Mouse (Mus musculus): Measurements from ENCODE around the gene Rgs14.

Rgs14 gene

DNA sequence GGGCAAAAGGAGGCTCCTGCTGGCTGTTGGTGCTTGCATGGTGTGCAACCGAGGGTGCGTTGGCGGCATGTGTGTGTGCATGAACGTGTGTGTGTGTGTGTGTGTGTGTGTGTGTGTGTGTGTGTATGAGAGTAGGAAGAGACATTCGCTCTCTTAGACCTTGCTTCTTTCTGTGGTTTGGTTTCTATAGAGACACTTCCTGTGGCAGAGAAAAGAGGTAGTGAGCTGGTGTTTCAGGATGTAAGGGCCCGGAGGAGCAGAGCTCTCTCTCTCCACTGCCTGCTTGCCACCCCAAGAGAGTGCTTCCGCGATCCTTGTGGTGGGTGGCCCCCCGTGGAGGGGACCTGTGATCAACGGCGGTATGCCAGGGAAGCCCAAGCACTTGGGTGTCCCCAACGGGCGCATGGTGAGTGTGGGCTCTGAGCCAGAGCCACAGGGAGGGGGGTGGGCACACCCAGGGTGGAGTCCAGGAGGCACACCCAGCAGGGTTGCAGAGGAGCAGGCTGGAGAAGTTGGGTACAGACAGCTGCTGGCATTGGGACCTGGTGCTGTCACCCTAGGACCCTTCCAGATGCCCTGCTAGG is at the start of gene Rgs14:
Gene Rgs14, plus strand, starts transcription at position 202 of the 584 bp plus-strand sequence.
- DNase-seq = no peak

DNA sequence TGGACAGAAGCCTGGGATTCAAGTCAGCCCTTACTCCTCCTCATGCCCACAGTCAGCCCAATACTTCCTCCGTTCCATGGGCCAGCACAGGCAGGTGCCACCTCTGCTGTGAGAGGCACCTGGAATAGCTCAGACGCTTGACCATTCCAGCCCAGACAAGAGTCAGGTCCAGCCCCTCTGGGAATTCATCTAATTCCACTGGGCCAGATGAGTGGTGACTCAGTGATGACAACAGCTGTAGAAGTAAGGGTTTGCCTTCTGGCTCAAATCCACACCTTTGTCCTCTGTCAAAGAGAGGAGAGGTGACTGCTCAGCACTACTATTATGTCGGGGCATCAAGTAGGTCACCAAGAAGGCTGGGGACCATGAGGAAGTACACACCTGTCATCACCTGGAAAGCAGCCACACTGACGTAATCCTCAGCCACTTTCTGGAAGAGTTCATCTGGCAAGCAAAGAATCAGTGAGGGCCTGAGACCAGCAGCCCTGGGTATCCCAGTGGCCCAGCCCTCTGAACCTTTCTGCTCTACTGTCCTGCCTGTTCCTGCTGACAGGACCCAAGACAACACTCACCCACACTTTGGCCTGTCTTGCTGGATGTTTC is 49.5 kb upstream of the Rgs14 start, which contains the start of gene Prelid1:
Gene Prelid1, plus strand, starts transcription at position 570 of the 603 bp plus-strand sequence.
- DNase-seq = no peak

DNA sequence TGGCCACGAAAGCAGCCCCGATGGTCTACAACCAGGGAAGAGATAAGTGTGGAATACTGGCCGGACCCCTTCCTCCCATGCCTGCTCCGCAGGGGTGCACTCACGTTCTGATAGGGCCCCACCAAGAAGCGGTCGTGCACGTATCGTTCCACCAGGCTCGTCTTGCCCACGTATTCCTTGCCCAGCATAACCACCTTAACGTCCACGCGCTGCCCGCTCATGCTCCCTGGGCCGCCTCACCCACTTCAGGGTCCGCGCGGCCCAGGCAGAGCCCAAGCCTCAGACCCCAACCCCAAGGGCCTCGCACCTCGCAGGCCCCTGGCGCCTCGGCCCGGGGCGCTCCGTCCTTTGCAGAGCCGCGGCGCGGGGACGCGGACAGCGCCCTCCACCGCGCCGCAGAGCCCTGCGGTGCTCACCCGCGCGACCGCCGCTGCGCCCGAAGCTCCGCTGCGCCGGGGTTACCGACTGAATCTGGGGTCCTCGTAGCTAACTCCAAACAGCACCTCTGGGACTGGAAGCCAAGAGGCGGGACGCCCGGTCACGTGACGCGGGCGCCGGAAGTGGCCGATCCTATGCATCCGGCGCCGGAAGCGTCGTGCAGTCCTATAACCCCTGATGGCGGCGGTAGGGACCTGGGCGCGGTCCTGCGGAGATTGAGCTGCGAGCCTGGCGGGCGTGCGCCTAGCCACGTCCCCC is 48.0 kb upstream of the Rgs14 start, which contains the start of gene Rab24:
Gene Rab24, minus strand, starts transcription at position 513 of the 696 bp plus-strand sequence.
- peak; percentile 90 for DNase-seq

DNA sequence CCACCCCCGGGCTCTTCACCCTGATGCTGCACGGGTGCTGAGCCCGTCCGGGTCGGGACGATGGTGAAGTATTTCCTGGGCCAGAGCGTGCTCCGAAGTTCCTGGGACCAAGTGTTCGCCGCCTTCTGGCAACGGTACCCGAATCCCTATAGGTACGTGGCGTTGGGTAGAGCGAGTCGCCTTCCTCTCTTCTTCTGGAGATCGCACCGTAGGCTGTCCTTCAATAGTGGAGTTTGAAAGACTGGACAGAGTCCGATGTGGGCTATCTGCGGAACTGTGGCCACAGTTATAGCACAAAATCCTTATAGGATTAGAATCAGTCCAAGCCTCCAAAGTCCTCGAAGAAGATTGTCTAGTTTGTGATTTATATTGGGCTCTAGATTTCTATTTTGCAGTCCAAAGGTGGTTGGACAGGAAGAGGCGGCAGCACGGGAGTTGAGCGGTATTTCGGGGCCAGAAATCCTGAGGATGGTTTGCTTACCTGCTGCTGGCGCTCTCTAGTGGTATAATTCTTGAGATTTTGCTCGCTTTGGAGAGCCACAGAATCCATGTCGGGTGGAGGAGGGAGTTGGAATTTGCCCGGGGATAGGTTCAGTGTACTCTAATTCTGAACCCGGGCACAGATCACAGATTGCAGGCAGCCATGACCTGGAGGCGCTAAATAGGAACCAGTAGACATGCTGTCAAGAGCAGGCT is 47.3 kb upstream of the Rgs14 start:
- DNase-seq = peak; percentile 67

DNA sequence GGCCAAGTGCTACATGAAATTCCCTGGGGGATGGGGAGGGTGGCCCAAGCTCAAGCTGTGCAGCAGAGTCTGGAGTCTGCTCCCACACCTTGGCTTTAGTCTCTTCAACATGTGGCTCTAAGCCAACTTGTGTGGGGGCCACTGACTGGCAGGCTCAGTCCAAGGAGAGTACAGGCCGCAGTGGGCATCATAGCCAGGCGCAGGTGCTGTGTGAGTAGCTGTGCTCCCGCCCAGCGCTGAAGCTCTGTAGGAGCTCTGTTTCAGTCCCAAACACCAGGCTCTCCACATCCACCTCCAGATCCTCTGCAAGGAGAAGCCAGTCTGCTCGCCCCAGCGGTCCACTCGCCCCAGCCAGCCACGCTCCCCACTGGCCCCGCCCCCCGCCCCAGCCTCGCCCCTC is 43.9 kb upstream of the Rgs14 start:
- no peak for DNase-seq

DNA sequence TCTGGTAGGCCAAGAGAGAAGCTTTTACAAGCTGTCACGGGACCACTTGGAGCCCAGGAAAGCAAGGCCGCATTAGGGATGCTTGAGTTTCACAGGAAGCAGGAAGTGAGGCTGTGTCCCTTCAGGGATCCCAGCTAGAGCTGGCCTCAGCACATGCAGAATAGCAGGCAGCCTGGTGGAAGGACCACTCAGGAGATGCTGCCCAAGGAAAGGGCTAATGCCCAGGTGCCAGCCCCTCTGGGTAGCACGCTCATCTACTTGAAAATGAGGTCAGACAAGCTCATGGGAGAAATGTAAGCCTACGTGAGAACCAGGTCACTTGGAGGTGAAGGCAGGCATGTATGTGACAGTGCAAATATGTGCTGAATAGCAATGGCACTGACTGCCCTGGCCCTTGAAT is 42.4 kb upstream of the Rgs14 start:
- DNase-seq = no peak

DNA sequence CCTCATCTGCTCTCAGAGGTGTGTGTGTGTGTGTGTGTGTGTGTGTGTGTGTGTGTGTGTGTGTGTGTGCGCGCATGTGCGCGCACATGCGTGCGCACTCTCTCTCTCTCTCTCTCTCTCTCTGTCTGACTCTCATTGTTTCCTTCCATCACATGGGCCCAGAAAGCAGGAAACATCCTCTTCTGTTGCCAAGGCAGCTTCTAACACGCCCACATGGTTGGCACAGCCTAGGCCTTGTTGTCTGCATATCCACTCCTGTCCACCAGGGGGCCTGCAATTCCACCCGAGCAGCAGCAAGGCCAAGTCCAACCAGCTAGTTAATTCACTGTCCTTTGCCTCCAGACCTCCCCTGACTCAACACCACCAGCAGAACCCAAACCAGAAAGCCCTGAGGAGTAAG is 41.9 kb upstream of the Rgs14 start:
- peak; percentile 84 for DNase-seq

DNA sequence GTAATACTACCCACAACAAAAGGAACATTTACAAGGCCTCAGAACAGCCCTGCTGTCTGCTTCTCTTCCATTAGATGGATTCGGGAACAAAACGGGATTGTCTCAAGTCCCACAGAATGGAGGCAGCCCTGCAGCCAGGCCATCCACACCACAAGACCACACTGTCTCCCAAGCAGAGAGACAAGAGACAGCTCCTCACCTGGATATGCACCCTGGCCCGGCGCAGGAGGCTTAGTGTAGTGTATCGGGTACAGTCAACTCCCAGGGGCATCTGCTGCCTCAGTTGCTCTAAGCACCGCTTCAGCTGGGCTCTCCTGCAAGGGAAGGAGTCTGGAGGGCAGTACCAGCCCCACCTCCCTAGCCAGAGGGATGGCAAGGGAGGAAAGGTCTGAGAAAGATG is 41.4 kb upstream of the Rgs14 start:
- no peak for DNase-seq

DNA sequence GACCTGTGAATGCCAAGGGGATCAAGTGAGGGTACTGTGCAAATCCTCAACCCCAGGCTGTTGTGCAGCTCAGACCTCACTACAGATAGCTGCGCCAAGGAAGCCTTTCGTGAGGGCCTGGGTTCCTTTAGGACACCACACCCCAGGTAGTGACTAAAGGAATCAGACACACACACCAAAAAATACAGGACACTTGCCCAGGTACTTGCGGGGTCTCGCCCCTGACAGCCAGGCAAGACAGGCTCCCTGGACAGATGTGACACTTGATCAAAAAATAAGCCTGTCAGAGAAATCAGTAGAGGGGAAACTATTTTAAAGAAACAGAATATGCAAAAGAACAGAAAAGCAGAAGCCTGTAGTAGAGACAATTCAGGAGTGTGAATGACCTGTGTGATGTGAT is 40.9 kb upstream of the Rgs14 start:
- no peak for DNase-seq

DNA sequence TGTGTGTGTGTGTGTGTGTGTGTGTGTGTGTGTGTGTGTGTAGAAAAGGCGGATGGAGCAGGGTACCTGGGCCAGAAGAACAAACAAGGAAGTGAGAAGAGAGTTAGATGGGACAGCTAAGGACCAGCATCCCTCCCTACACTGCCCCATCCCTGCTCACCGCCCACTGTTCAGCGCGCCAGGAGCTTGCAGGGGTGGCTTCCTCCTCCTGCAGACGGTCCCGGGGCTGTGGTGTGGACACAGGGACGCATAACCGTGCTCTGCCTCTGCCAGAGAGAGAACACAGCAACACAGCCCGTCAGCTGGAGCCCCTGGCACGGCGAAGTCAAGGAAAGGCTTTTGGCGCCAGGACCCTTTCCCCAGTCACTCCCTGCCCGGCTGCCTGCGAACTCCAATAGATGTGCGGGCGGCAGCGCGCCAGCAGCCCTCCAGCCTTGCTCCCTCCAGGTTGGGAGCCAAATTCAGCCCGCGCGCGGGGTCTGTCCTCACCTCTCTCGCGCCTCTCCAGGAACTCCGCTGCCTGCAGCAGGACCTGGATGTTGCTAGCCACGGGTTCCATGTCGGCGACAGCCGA is 40.3 kb upstream of the Rgs14 start:
- DNase-seq = no peak

DNA sequence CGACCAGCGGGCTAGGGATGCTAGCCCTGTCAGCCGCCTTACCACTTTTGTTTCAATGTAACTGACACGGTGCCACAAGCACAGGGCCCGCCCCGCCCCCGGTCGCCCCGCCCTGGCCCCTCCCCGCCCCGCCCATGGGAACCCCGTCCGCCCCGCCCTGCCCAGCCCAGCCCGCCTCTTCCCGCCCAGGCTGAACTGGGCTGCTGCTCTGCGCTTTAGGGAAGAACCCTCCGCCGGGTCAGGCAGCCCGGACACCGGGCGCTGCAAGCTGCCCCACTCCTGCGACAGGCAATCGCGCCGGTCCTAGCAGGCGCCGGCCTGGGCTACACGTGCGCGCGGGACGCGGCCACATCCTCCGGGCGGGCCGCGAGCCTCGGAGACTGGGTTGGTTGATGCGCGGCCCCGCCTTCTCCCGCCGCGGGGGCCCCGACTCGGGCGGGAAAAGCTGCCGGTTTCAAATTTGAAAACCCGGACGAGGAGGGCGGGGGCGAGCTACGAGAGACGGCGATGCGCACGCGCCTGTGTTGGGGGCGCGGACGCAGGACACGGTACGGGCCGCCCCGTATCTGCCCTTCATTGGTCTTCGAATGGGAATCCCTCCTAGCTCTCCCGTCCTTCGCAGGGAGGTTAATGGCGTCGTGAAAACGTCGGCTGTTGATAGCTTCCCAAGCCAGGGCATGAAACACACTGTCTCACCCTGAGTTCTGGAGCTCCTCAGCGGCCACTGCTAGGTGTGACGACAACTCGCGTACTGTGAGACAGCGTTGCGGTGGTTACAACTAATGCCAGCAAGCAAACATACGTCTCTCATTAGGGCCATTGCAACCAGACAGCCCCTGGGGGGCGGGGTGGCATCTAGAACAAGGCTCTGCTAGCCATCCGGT is 39.6 kb upstream of the Rgs14 start, which contains the start of gene Mxd3:
Gene Mxd3, minus strand, starts transcription at position 141 of the 884 bp plus-strand sequence.
- peak; percentile 90 for DNase-seq

DNA sequence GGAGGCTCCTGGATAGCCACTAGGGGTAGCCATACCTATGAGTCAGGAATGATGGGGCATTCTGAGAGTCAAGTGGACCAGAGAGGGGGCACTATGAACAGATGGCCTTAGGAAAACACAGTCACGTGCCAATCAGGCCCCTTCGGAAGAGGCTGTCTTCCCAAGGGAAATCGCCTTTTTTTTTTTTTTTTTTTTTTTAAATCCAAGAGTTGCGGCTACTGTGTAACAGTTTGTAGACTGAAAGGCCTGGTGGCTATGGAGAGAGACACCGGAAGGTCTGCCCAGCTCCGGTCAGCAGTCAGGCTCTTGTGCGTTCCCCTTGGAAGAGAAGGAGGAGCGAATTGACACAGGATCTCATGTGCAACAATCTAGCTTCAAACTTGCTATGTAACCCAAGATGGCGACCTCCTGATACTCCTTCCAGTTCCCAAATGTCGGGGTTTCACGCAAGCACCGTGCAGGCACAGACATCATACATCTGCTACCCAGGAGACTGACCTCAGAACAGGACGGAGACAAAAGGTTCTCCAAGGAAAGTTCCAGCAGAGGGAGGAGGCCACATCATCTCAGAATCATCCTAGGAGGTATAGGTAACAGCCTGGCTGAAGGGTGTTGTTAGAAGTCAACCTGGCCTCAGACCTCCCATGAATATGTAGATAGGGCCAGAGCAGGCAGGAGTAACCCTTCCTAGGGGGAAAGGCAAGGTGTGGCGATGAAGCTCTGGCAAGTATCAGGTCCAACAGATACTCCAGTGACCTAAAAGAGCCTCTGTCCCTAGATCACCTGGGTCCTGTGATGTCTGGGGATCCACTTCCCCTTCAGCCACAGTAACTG is 38.7 kb upstream of the Rgs14 start:
- DNase-seq = no peak

DNA sequence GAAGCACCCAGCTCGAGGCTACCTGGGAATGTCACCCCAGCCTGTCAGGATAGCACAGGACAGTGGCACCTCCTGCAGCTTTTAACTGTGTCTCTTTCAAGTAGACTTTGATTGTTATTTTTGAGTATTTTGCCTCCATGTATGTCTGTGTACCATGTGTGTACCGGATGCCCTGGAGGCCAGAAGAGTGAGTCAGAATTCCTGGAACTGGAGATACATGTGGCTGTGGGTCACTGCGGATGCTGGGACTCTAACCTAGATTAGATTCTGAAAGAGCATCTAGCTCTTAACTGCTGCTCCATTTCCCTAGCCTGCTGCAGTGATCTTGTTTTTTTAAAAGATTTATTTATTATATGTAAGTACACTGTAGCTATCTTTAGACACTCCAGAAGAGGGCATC is 37.2 kb upstream of the Rgs14 start:
- DNase-seq = no peak

DNA sequence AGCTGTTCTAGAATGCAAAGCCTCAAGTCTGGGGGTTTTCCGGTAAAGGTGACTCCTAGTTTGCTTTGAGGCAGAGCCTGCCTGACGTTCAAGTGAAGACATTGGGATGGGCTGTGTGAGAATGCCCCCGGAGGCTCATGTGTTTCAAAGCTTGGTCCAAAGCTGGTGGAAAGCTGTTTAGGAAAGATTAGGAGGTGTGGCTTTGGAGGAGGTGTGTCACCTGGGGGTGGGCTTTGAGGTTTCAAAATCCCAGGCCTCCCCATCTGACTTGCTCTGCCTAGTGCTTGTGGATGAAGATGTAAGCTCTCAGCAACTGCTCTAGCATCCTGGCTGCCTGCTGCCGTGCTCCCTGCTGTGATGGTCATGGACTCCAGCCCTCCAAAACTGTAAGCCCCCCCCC is 33.8 kb upstream of the Rgs14 start:
- DNase-seq = no peak

DNA sequence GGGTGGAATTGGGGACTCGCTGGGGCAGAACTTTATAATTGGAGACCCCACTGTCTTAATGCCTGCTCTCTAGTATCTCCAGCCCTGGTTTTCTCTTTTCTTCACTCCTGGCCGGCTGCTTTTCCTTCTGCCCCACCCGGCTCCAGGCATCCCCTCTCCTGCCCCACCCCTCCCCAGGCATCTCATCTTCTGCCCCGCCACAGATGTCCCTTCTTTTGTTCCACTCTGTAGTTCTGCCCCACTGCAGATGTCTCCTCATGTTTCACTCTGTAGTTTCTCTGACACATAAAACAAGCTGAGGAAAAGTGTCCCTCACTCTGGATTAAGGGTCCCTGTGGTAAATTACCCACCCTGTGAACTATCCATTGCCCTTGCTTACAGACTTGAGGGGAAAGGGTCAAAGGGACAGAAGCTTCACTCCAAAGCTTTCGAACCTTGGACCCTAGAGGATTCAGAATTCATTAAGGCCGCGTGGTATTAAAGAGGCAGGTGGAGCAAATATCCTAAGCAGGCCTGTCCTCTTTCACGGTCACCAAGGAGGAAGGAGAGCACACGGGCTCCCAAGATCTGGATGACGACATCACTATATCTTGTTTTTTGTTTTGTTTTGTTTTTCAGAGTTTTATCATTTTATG is 32.1 kb upstream of the Rgs14 start:
- no peak for DNase-seq

DNA sequence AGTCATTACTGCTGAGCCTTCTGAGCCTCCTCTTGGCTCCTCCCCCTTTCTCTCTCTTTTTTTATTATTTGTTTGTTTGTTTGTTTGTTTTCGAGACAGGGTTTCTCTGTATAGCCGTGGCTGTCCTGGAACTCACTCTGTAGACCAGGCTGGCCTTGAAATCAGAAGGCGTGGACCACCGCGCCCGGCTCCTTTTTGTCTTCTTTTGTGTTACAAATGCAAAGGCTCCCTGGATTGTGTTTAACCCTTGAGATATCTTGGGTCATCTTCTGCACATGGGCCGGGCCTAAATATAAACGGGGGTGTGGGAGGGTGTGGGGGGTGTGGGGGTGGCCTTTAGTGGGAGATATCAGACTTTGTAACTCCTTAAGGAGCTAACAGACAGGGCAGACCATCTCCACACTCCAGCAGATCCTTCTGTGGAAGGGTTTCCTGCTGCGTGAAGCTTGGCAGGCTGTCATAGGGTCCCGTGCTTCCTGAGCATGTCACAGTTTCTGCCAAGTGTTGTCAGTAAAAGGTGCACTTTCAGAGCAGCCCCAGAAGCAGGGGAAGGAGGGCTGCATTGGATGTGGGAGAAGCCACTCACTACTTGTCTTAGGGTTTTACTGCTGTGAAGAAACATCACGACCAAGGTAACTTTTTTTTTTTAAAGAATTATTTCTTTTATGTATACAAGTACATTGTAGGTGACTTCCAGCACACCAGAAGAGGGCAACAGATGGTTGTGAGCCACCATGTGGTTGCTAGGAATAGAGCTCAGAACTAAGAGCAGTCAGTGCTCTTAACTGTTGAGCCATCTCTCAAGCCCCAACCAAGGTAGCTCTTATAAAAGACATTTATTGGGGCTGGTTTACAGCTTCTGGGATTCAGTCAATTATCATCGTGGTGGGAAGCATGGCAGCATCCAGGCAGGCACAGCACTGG is 31.1 kb upstream of the Rgs14 start:
- DNase-seq = no peak

DNA sequence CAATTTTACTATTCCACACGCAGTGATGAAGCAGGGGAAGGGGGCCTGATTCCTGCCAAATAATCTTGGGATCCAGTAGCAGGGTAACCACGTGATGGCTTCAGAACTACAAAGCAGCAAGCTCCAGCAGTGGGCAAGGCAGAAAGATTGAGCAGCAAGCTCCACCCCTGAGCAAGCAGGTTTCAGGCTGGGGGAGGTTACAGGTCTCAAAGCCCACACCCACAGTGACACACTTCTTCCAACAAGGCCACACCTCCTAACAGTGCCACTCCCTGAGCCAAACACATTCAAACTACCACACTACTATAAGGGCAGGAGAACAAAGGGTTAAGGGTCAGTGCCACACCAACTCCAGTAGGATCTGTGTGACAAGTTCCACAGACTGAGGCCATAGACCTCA is 30.3 kb upstream of the Rgs14 start:
- DNase-seq = no peak

DNA sequence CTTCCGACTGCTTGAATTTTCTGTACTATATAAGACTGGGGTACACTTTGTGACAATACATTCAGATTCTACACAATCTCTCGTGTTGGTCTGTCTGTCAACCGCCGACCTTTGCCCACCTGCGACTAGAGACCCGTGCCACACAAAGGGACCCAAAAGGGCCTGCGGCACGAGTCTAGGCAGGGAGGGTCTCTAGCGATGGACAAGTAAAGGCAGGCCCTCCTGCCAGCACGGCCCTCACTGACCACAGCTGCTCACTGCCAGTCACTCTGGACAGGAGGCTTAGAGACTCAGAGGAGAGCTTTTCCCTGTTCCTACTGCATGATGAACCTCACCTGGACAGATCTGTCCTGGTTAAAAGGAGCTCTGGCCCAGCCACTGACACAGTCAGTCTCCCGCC is 27.1 kb upstream of the Rgs14 start:
- no peak for DNase-seq

DNA sequence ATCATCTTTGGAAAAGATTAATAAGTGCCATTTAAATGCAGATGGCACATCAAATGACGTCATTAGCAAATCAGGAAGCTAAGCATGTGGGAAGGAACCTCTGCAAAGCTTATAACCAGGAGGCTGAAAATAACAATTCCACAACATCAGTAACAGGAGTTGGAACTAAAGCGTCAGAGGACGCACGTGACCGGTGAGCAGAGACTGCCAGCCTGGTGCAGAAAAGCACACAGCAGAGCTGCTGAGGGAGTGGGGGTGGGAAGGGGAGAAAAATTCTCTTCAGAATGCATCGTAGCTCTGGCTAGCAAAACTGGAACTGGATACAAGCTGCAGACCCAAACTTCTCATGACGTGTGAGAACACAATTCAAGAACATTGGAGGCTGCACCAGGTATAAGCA is 25.2 kb upstream of the Rgs14 start:
- DNase-seq = no peak

DNA sequence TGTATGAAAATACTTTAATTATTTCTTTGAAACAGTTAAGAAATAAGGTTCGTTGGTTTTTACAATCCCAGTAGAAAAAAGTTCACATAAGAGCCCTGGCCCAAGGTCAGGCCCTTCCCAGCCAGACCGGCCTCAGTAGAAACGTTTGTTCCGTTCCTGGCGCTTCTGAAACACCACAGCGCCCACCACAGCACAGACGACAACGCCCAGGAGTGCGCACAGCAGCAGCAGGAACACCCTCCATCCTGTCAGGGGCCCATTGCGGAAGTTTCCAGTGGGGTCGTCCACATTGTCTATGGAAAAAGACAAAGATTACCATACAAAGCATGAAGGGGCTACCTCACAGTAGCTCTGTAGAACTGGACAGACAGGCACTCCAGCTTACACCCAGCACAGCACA is 22.8 kb upstream of the Rgs14 start:
- no peak for DNase-seq

Measured in kidney, adult 18-20 months (tissue).